Mouse (Mus musculus) G1E (cell line): ENCODE data around the gene Cdx4. TPM values are rescaled to one million over a fixed set of nuclear protein-coding genes. Genes with fewer than 3 reads are reported as not detected.

Experiments
- ATAC-seq: 2 replicates; pipeline ENCODE4 v1.8.0; 2016; ENCODE audit warnings: mild to moderate bottlenecking; ENCODE audit not compliant: insufficient number of reproducible peaks, poor library complexity, low FRiP score, severe bottlenecking; ENCODE audit errors: extremely low read depth
- DNase-seq: peaks from one replicate; pipeline ENCODE4 v3.0.0; 2012; ENCODE audit warnings: low spot score
- H3K27me3 ChIP-seq: 2 replicates; pipeline ENCODE4 v1.6.1; 2012; ENCODE audit warnings: mild to moderate bottlenecking, low read length, inconsistent platforms; ENCODE audit not compliant: insufficient read depth
- H3K36me3 ChIP-seq: replicated peaks from 2 replicates; pipeline ENCODE3; 2012; ENCODE audit warnings: mild to moderate bottlenecking, inconsistent platforms
- H3K4me1 ChIP-seq: 2 replicates; pipeline ENCODE4 v1.6.1; 2012; ENCODE audit warnings: low read depth, low read length, inconsistent platforms, mixed read lengths; ENCODE audit not compliant: insufficient read depth
- H3K4me3 ChIP-seq: 2 replicates; pipeline ENCODE4 v1.5.1; 2012; ENCODE audit warnings: low read depth, mild to moderate bottlenecking, inconsistent platforms, low read length, moderate library complexity, mixed read lengths
- H3K9me3 ChIP-seq: replicated peaks from 2 replicates; pipeline ENCODE4 v1.6.1; 2012; ENCODE audit warnings: inconsistent platforms
- CTCF ChIP-seq: IDR thresholded peaks from 2 replicates; pipeline ENCODE4 v1.5.1; 2012; ENCODE audit warnings: low read depth, low read length, inconsistent platforms, mixed read lengths
- GATA1 ChIP-seq: IDR thresholded peaks from 2 replicates; pipeline ENCODE4 v1.6.1; 2012; ENCODE audit warnings: borderline replicate concordance, low read length, inconsistent platforms, mixed read lengths
- GATA2 ChIP-seq: IDR thresholded peaks from 2 replicates; pipeline ENCODE4 v1.6.1; 2012; ENCODE audit warnings: low read depth, low read length, inconsistent platforms, borderline replicate concordance
- POLR2AphosphoS5 ChIP-seq: IDR thresholded peaks from 2 replicates; pipeline ENCODE4 v1.6.1; 2012; ENCODE audit warnings: low read depth, low read length, inconsistent platforms; ENCODE audit not compliant: insufficient replicate concordance
- TAL1 ChIP-seq: conservative IDR thresholded peaks from 2 replicates; pipeline ENCODE4 v1.6.1; 2012; ENCODE audit warnings: low read depth, low read length, inconsistent platforms, mixed read lengths
- polyA plus RNA-seq: library from polyadenylated mRNA; stranded (reverse); fragments of >175 nt; gene quantifications from 2 replicates; pipeline ENCODE4 v1.2.3, GENCODE M21; 2012
- total RNA-seq, 2 experiments: library from RNA; stranded (forward) in 1 of 2; stranded (reverse) in 1 of 2; fragments of 200-1000 nt in 1 of 2; fragments of >200 nt in 1 of 2; fragmentation: Nextera tagmentation in 1 of 2; gene quantifications; 2 replicates each; pipeline ENCODE4 v1.2.3; 2014 to 2017

Gene Cdx4
- total RNA-seq (2014; fragmentation: Nextera tagmentation), result not detected in 2 replicates
- not detected in 2 replicates for total RNA-seq (2017)
- not detected in 2 replicates for polyA plus RNA-seq

GRCm38 (mm10) chrX:103321146-103321545 is at the start of gene Cdx4:
TSS of gene Cdx4 (plus strand) at chrX:103321398.
- DNase-seq (no peak), ATAC-seq (no peak)
- Histone ChIP-seq H3K27me3 (0 out of 2 replicates have a peak, but pooled peaks cover 3% of the 10 kb centered on the region), H3K4me1 (no peaks in the 10 kb centered on the region), H3K4me3 (no peak within 1 kb of the TSS), H3K36me3 (no peaks in the 10 kb centered on the region), H3K9me3 (no peaks in the 10 kb centered on the region)
- TF ChIP-seq GATA2 (no peak), GATA1 (no peak)

GRCm38 (mm10) chrX:103274325-103274724 is 46.9 kb upstream of the Cdx4 start:
- H3K9me3 ChIP-seq, result no peaks in the 10 kb centered on the region
- H3K27me3 ChIP-seq, result no peaks in the 10 kb centered on the region
- no peak for TF ChIP-seq TAL1
- no peak for TF ChIP-seq GATA2
- TF ChIP-seq POLR2AphosphoS5, result no peak
- TF ChIP-seq GATA1, result no peak
- no peak for TF ChIP-seq CTCF
- no peaks in the 10 kb centered on the region for H3K4me1 ChIP-seq
- ATAC-seq (no peak), DNase-seq (no peak)
- H3K4me3 ChIP-seq, result no peak overlapping the region
- H3K36me3 ChIP-seq, result no peaks in the 10 kb centered on the region

GRCm38 (mm10) chrX:103286899-103287722 is 34.1 kb upstream of the Cdx4 start:
- Histone ChIP-seq H3K4me3 (no peak overlapping the region), H3K27me3 (no peaks in the 10 kb centered on the region), H3K36me3 (no peaks in the 10 kb centered on the region), H3K4me1 (no peaks in the 10 kb centered on the region), H3K9me3 (no peaks in the 10 kb centered on the region)
- TF ChIP-seq TAL1 (no peak), CTCF (no peak), POLR2AphosphoS5 (no peak), GATA1 (no peak), GATA2 (no peak)
- DNase-seq (no peak), ATAC-seq (no peak)

GRCm38 (mm10) chrX:103287846-103288377 is 33.3 kb upstream of the Cdx4 start:
- no peaks in the 10 kb centered on the region for H3K4me1 ChIP-seq
- no peak for ATAC-seq
- H3K9me3 ChIP-seq, result no peaks in the 10 kb centered on the region
- no peak overlapping the region for H3K4me3 ChIP-seq
- no peak for TF ChIP-seq GATA1
- H3K27me3 ChIP-seq, result no peaks in the 10 kb centered on the region
- DNase-seq, result no peak
- no peaks in the 10 kb centered on the region for H3K36me3 ChIP-seq

- no peak for ATAC-seq
- no peak for TF ChIP-seq GATA1
- no peak for TF ChIP-seq TAL1
- no peak for TF ChIP-seq CTCF
- Histone ChIP-seq H3K4me3 (no peak overlapping the region), H3K27me3 (no peaks in the 10 kb centered on the region), H3K4me1 (no peaks in the 10 kb centered on the region), H3K9me3 (no peaks in the 10 kb centered on the region), H3K36me3 (no peaks in the 10 kb centered on the region)
- no peak for DNase-seq
Measured at GRCm38 (mm10) chrX:103288485-103289330, 32.5 kb upstream of the Cdx4 start.

- TF ChIP-seq TAL1 (no peak), GATA2 (no peak), CTCF (no peak), POLR2AphosphoS5 (no peak), GATA1 (no peak)
- DNase-seq, result no peak
Measured at GRCm38 (mm10) chrX:103298937-103299336, 22.3 kb upstream of the Cdx4 start.

More at GRCm38 (mm10) chrX:103298937-103299336, 22.3 kb upstream of the Cdx4 start:
- H3K4me1 ChIP-seq, result no peaks in the 10 kb centered on the region
- no peak overlapping the region for H3K4me3 ChIP-seq
- ATAC-seq, result no peak
- no peaks in the 10 kb centered on the region for H3K9me3 ChIP-seq
- no peaks in the 10 kb centered on the region for H3K27me3 ChIP-seq
- no peaks in the 10 kb centered on the region for H3K36me3 ChIP-seq
